In the genomic region with DNA sequence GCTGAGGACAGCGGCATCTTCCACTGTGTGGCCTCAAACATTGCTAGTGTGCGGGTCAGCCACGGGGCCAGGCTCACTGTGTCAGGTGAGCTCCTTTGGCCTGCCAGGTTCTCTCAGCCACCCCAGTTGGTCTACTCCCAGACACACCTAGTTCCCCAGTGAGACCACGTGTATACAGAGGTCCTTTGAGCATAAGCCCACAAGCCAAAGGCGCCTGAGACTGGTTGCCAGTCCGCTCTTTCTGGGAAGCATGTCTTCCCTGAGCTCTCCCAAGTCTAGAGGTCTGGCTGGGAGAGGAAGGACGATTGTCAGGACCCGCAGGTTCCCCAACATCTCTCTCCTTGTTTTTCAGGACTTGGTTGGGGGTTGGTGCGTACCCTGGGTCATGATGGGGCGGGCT, we compare ENCODE assay signal across 12 mouse cellular contexts. TPM values are rescaled to one million over a fixed set of nuclear protein-coding genes. Genes with fewer than 3 reads are reported as not detected.
DNase-seq lines count a peak whose midpoint lies in the region; ATAC-seq and TF ChIP-seq lines count a peak whose summit lies in the region.
"Had no signal": no experiment of that assay in that cellular context is flagged by ENCODE, and none has a peak within 500 bp of the region (broad histone marks: within the 10 kb centered on the region; RNA-seq: fewer than 3 reads in every experiment).

No protein-coding gene starts in this region.

- no peak for TF ChIP-seq CTCF in E14TG2a.4 (conservative IDR thresholded peaks at IDR 0.05; ENCODE audit: low read length)

- H3K4me2 ChIP-seq in forebrain, embryonic 15.5 days (replicated peaks) = no peak overlapping the region
- H3K4me2 ChIP-seq in limb, embryonic 12.5 days = no peak overlapping the region

- H3K9ac ChIP-seq in forebrain, embryonic 15.5 days (replicated peaks) = no peak overlapping the region
- H3K9ac ChIP-seq in limb, embryonic 12.5 days (replicated peaks) = peak overlapping the region; percentile 34; the same call in 1 of the 2 replicates

- peaks cover 81% of the 10 kb centered on the region for H3K4me1 ChIP-seq in E14TG2a.4 (replicated peaks; ENCODE audit: low read depth, low read length)
- peaks cover 63% of the 10 kb centered on the region for H3K4me1 ChIP-seq in forebrain, embryonic 15.5 days
- peaks cover 59% of the 10 kb centered on the region for H3K4me1 ChIP-seq in limb, embryonic 12.5 days (replicated peaks)

- ATAC-seq in forebrain, embryonic 15.5 days (replicated peaks) = no peak
- ATAC-seq in limb, embryonic 12.5 days (ENCODE audit: insufficient number of reproducible peaks, insufficient read depth, low FRiP score, low TSS enrichment, low read depth) = no peak
- no peak for ATAC-seq in megakaryocyte, adult 5-6 weeks (ENCODE audit: poor library complexity, severe bottlenecking)

- peak overlapping the region; percentile 93 for H3K27ac ChIP-seq in forebrain, embryonic 15.5 days (replicated peaks)
- H3K27ac ChIP-seq in limb, embryonic 12.5 days = no peak overlapping the region
- H3K27ac ChIP-seq: macrophage had no signal

- peak; percentile 58 for DNase-seq in ES-CJ7 (ENCODE audit: low read depth, low spot score)
- DNase-seq in spleen, postnatal 36 days (ENCODE audit: low spot score in 2 of 2) = no peak
- no peak for DNase-seq in cerebellum, postnatal 36 days
- DNase-seq in urinary bladder, postnatal 14 days (ENCODE audit: low spot score) = no peak

- H3K27me3 ChIP-seq in E14TG2a.4 (ENCODE audit: insufficient read depth, low read length) = peaks cover 14% of the 10 kb centered on the region
- no peaks in the 10 kb centered on the region for H3K27me3 ChIP-seq in forebrain, embryonic 15.5 days
- peaks cover 83% of the 10 kb centered on the region for H3K27me3 ChIP-seq in limb, embryonic 12.5 days

- H3K4me3 ChIP-seq in E14TG2a.4 (replicated peaks; ENCODE audit: low read length) = peak overlapping the region; percentile 66
- no peak overlapping the region for H3K4me3 ChIP-seq in forebrain, embryonic 15.5 days
- H3K4me3 ChIP-seq in limb, embryonic 12.5 days (replicated peaks) = no peak overlapping the region

- 57% methylated on average over 10 of the region's 10 CpGs for WGBS in forebrain, embryonic 15.5 days
- WGBS in limb, embryonic 12.5 days = 58% methylated on average over 10 of the region's 10 CpGs

- no peaks in the 10 kb centered on the region for H3K36me3 ChIP-seq in E14TG2a.4 (ENCODE audit: insufficient read depth, low read length)
- H3K36me3 ChIP-seq in forebrain, embryonic 15.5 days = peaks cover 7% of the 10 kb centered on the region
- H3K36me3 ChIP-seq in limb, embryonic 12.5 days = peaks cover 12% of the 10 kb centered on the region
- H3K36me3 ChIP-seq: G1E had no signal

- no peaks in the 10 kb centered on the region for H3K9me3 ChIP-seq in E14TG2a.4 (ENCODE audit: low read length)
- H3K9me3 ChIP-seq in forebrain, embryonic 15.5 days = no peaks in the 10 kb centered on the region
- H3K9me3 ChIP-seq in limb, embryonic 12.5 days = no peaks in the 10 kb centered on the region
- H3K9me3 ChIP-seq: G1E had no signal

RNA-seq across cellular contexts. Expression of a gene that starts 17.2 kb away (rescaled TPM):
- polyA plus RNA-seq in forebrain, embryonic 15.5 days (2015; fragmentation: Nextera tagmentation; extraction: Ambion mirVana) = 4.9 and 5.1 TPM in 2 replicates
- 8.2 and 8.7 TPM in 2 replicates for polyA plus RNA-seq in limb, embryonic 12.5 days (2016; fragmentation: Nextera tagmentation; extraction: Ambion mirVana)
- 0.80 and 1.3 TPM in 2 replicates for total RNA-seq in megakaryocyte, adult 5-6 weeks (2015)
- total RNA-seq in megakaryocyte, adult 5-6 weeks (2017) = 0.95 and 0.98 TPM in 2 replicates

RNA-seq across cellular contexts. Expression of a gene that starts 36.9 kb away (rescaled TPM):
- 9.6 and 9.8 TPM in 2 replicates for polyA plus RNA-seq in forebrain, embryonic 15.5 days (2015; fragmentation: Nextera tagmentation; extraction: Ambion mirVana)
- polyA plus RNA-seq in limb, embryonic 12.5 days (2016; fragmentation: Nextera tagmentation; extraction: Ambion mirVana) = 6.2 and 6.4 TPM in 2 replicates
- total RNA-seq in megakaryocyte, adult 5-6 weeks (2015) = not detected in 2 replicates
- not detected in 2 replicates for total RNA-seq in megakaryocyte, adult 5-6 weeks (2017)
- total RNA-seq: granulocyte monocyte progenitor cell, adult 5-6 weeks; liver, adult 2 months had no signal
- polyA plus RNA-seq: G1E; liver, adult 2 months; macrophage had no signal
